In the genomic region with DNA sequence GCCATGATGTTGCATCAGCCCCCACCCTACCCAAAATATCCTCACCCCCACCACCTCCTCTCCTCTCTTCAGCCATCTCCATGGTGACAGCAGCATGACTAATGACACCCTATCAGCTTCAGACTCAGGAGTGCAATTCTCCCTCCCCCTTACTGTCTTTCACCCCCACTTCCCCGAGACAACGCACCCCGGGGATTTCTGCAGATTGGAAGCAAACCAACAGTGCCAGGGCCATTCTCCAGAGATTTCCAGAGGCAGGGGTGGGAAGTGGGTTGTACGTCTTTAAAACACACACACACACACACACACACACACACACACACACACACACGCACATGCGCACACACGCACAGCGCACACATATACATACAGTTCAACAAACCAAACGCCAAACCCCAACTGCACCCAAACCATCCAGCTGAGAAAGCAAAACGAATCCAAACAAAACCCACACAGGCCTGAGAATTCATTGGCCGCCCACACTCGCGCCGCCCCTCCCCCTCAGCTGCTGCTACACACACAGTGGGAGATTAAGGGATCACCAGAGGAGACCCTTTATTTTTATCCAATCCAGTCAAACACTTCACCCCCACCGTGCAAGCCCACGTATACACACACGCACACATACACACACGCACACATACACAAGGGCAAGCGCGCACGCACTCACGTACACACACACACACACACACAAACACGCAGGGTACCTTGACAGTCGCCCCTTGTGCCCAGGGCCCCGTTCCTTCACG, we compare ENCODE assay signal across 7 mouse cellular contexts. TPM values are rescaled to one million over a fixed set of nuclear protein-coding genes. Genes with fewer than 3 reads are reported as not detected.
DNase-seq lines count a peak whose midpoint lies in the region; ATAC-seq and TF ChIP-seq lines count a peak whose summit lies in the region.

No protein-coding gene starts in this region.

- H3K9ac ChIP-seq in lung, postnatal 0 days (replicated peaks; ENCODE audit: low read depth), result peak overlapping the region; percentile 69

- H3K4me3 ChIP-seq in hindbrain, embryonic 10.5 days, result peak overlapping the region; percentile 79
- peak overlapping the region; percentile 68 for H3K4me3 ChIP-seq in lung, postnatal 0 days (ENCODE audit: low read depth, low read length)

- ATAC-seq in lung, postnatal 0 days, result peak; percentile 38

- no peaks in the 10 kb centered on the region for H3K27me3 ChIP-seq in hindbrain, embryonic 10.5 days (ENCODE audit: insufficient read depth, poor library complexity, severe bottlenecking)
- H3K27me3 ChIP-seq in lung, postnatal 0 days (replicated peaks; ENCODE audit: insufficient read depth, low read length), result no peaks in the 10 kb centered on the region

- no peak for TF ChIP-seq CTCF in lung, postnatal 0 days (IDR thresholded peaks at IDR 0.05)

- peak; percentile 66 for DNase-seq in R1 (ENCODE audit: low read depth, low spot score)
- peak; percentile 65 for DNase-seq in cerebellum, adult 8-10 months
- DNase-seq in forelimb bud, embryonic 11.5 days (ENCODE audit: low read depth, low spot score), result peak; percentile 49
- DNase-seq in hindbrain, embryonic 10.5 days (ENCODE audit: low spot score), result peak; percentile 74
- DNase-seq in layer of hippocampus, postnatal 10 days (ENCODE audit: low spot score in 2 of 2), result peak; percentile 80 to 84
- DNase-seq in lung, postnatal 0 days (ENCODE audit: low spot score), result peak; percentile 80
- peak; percentile 81 for DNase-seq in right cerebral cortex, postnatal 25 days

- TF ChIP-seq EP300 in lung, postnatal 0 days (IDR thresholded peaks at IDR 0.05), result no peak

- H3K4me1 ChIP-seq in hindbrain, embryonic 10.5 days (replicated peaks), result peaks cover 97% of the 10 kb centered on the region
- H3K4me1 ChIP-seq in lung, postnatal 0 days (ENCODE audit: insufficient read depth, low read depth, low read length), result peaks cover 41% of the 10 kb centered on the region

- peak overlapping the region; percentile 77 for H3K4me2 ChIP-seq in lung, postnatal 0 days (replicated peaks; ENCODE audit: low read depth, low read length)

- no peaks in the 10 kb centered on the region for H3K9me3 ChIP-seq in hindbrain, embryonic 10.5 days
- H3K9me3 ChIP-seq in lung, postnatal 0 days (ENCODE audit: low read length), result no peaks in the 10 kb centered on the region

- 3% methylated on average over 26 of the region's 26 CpGs for WGBS in hindbrain, embryonic 10.5 days
- WGBS in lung, postnatal 0 days, result 13% methylated on average over 26 of the region's 26 CpGs

- peak overlapping the region; percentile 97 for H3K27ac ChIP-seq in hindbrain, embryonic 10.5 days
- peak overlapping the region; percentile 94 for H3K27ac ChIP-seq in lung, postnatal 0 days (ENCODE audit: low read length)

- peaks cover 57% of the 10 kb centered on the region for H3K36me3 ChIP-seq in hindbrain, embryonic 10.5 days
- H3K36me3 ChIP-seq in lung, postnatal 0 days (ENCODE audit: insufficient read depth, low read length), result 0 out of 2 replicates have a peak, but pooled peaks cover 3% of the 10 kb centered on the region

RNA-seq across cellular contexts. Expression of a gene that starts 18.2 kb away (rescaled TPM):
- 51.1 and 56.5 TPM in 2 replicates for polyA plus RNA-seq in hindbrain, embryonic 10.5 days (2016; fragmentation: Nextera tagmentation; extraction: Ambion mirVana)
- total RNA-seq in layer of hippocampus, postnatal 10 days (2021), result 100 to 1,000 TPM; 102 TPM
- 30.0 and 30.5 TPM in 2 replicates for polyA plus RNA-seq in lung, postnatal 0 days (2015; fragmentation: Nextera tagmentation; extraction: Ambion mirVana)

Comparison
In these comparisons a context has a peak if more than half of its experiments do, and no peak if none do; other contexts are left out.
1. Peak in every context shown above with its lines: DNase-seq, ATAC-seq, H3K4me3 ChIP-seq and H3K27ac ChIP-seq.